Mouse (Mus musculus) limb, embryonic 14.5 days (tissue): Measurements from ENCODE around the gene Retreg1. TPM values are rescaled to one million over a fixed set of nuclear protein-coding genes. Genes with fewer than 3 reads are reported as not detected.
"Not testable (repeated sequence)": the region's sequence is repeated elsewhere in the genome, so short reads cannot be mapped to it uniquely, and the experiment has no call there.

Source experiments
- ATAC-seq: fragments of 200-750 bp; cut with Nextera tagmentation; 2 replicates; pipeline ENCODE4 v1.8.0; 2017; ENCODE audit warnings: low read depth, moderate number of reproducible peaks, moderate TSS enrichment; ENCODE audit not compliant: low FRiP score
- DNase-seq: peaks from one replicate; pipeline ENCODE4 v3.0.0-alpha.2; 2015; ENCODE audit warnings: low spot score
- H3K27ac ChIP-seq: fragments of 300-500 bp; sonication (generic); replicated peaks from 2 replicates; pipeline ENCODE4 v1.5.1; 2014; ENCODE audit warnings: low read depth, mild to moderate bottlenecking, low read length, moderate library complexity, mixed read lengths
- H3K27me3 ChIP-seq: fragments of 300-500 bp; sonication (generic); 2 replicates; pipeline ENCODE4 v1.6.1; 2014; ENCODE audit warnings: low read length, mixed read lengths; ENCODE audit not compliant: control insufficient read depth, insufficient read depth
- H3K36me3 ChIP-seq: fragments of 300-500 bp; sonication (generic); 2 replicates; pipeline ENCODE4 v1.6.1; 2014; ENCODE audit warnings: mild to moderate bottlenecking, low read length, moderate library complexity, mixed read lengths; ENCODE audit not compliant: control insufficient read depth, insufficient read depth
- H3K4me1 ChIP-seq: fragments of 300-500 bp; sonication (generic); 2 replicates; pipeline ENCODE4 v1.6.1; 2014; ENCODE audit warnings: antibody characterized with exemption, low read length, mixed read lengths; ENCODE audit not compliant: control insufficient read depth, insufficient read depth
- H3K4me2 ChIP-seq: fragments of 300-500 bp; sonication (generic); replicated peaks from 2 replicates; pipeline ENCODE4 v1.6.1; 2014; ENCODE audit warnings: low read depth, mild to moderate bottlenecking, low read length, moderate library complexity; ENCODE audit not compliant: severe bottlenecking
- H3K4me3 ChIP-seq: fragments of 300-500 bp; sonication (generic); replicated peaks from 2 replicates; pipeline ENCODE4 v1.5.1; 2014; ENCODE audit warnings: low read length
- H3K9ac ChIP-seq: fragments of 300-500 bp; sonication (generic); 2 replicates; pipeline ENCODE4 v1.6.1; 2014; ENCODE audit warnings: mild to moderate bottlenecking, low read depth, low read length, moderate library complexity; ENCODE audit not compliant: severe bottlenecking
- H3K9me3 ChIP-seq: fragments of 300-500 bp; sonication (generic); 2 replicates; pipeline ENCODE4 v1.6.1; 2016; ENCODE audit warnings: low read length; ENCODE audit not compliant: control insufficient read depth
- POLR2A ChIP-seq: fragments of 200-500 bp; IDR thresholded peaks from 2 replicates; pipeline ENCODE4 v1.8.0; 2012; ENCODE audit warnings: inconsistent platforms, mild to moderate bottlenecking, moderate library complexity, borderline replicate concordance; ENCODE audit not compliant: insufficient read depth, insufficient read length; ENCODE audit errors: extremely low read depth
- WGBS: fragments of 180-500 bp; shearing (Covaris S2); extraction: QIAGEN DNeasy Blood & Tissue Kit; methylation state at CpG from one replicate; pipeline ENCODE4 v1.1.7; 2014; 5-methylcytosine and 5-hydroxymethylcytosine counted together
- polyA plus RNA-seq, 2 experiments: library from polyadenylated mRNA; depleted of rRNA in 1 of 2; stranded (reverse) in 1 of 2; unstranded in 1 of 2; fragments of >200 nt; fragmentation: Nextera tagmentation in 1 of 2; extraction: Ambion mirVana in 1 of 2; gene quantifications; 2 replicates each; pipeline versions ENCODE4 v1.2.1 to v1.2.3; 2012 to 2014

Gene Retreg1
- polyA plus RNA-seq, 2 experiments, result 2.5 to 4.4 TPM

DNA sequence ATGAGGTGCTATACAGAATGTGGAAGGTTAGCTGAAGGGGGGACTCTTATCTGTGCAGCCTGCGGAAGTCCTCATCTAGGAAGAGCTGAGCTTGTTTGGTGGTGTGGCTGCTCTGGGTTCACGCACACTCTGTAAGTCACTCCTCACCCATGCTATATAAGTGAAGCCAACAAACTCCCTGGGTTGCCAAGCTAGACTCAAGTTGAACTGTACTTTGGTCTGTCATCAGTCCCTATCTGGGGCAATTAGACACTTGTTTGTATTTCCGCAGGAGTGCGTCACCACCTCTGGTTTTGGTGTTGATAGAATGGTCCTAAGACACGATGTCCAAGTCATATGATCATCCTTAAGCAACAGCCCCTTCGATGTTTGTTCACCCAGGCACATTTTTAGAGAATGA lies 132.8 kb downstream of the Retreg1 start:
- Histone ChIP-seq H3K36me3 (no peaks in the 10 kb centered on the region), H3K4me3 (no peak overlapping the region), H3K27me3 (no peaks in the 10 kb centered on the region), H3K4me2 (no peak overlapping the region), H3K27ac (no peak overlapping the region), H3K9me3 (no peaks in the 10 kb centered on the region), H3K4me1 (no peaks in the 10 kb centered on the region), H3K9ac (no peak overlapping the region)
- ATAC-seq (no peak), DNase-seq (no peak)
- TF ChIP-seq POLR2A, result no peak
- 93% methylated on average over 6 of the region's 6 CpGs for WGBS

DNA sequence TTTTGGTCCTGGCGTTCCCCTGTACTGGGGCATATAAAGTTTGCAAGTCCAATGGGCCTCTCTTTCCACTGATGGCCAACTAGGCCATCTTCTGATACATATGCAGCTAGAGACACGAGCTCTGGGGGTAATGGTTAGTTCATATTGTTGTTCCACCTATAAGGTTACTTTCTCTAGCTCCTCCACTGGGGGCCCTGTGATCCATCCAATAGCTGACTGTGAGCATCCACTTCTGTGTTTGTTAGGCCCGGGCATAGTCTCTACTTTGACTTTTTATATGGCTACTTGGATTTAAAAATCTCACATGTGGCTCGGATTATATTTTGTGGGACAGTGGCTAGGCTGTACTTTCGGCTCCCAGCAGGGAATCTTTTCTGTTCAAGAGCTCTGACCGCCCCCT lies 140.6 kb downstream of the Retreg1 start:
- WGBS, result 14% methylated on average over 6 of the region's 6 CpGs
- ATAC-seq, result peak; percentile 25

DNA sequence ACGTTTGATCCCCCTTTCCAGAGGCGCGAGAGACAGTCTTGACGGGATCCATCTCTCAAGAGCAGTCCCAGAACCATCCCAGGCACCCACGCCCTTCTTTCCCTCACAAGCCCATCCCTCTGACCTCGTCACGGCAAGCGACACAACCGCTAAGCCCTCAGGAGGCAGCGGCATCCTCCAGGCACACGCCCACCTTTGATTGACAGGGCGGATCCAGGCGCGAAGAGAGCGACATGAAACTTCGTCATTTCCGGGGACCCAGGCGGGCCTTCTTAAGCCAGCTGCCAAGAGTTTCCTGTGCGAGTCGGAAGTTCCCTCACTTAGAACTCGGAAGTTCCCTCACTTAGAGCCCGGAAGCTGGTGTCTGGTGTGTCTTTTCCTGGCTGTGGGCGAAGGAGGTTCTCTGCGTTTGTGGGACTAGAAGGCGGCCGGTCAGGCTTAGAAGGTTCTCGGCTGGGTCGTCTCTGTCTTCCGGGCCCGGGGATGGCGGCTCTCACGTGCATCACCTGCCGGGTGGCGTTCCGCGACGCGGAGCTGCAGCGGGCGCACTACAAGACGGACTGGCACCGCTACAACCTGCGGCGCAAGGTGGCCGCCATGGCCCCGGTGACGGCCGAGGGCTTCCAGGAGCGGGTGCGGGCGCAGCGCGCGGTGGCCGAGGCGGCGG lies 141.2 kb downstream of the Retreg1 start, which contains the start of gene Zfp622:
Gene Zfp622, plus strand, starts transcription at position 300 of the 667 bp plus-strand sequence.
- H3K4me1 ChIP-seq, result peaks cover 11% of the 10 kb centered on the region
- WGBS, result 1% methylated on average over 51 of the region's 57 CpGs
- ATAC-seq (peak; percentile 98), DNase-seq (peak; percentile 99)
- H3K4me3 ChIP-seq, result peak within 1 kb of the TSS; percentile 91
- peak within 1 kb of the TSS; percentile 89 for H3K27ac ChIP-seq
- H3K9ac ChIP-seq, result peak within 1 kb of the TSS; percentile 86
- no peaks in the 10 kb centered on the region for H3K9me3 ChIP-seq
- H3K36me3 ChIP-seq, result peaks cover 23% of the 10 kb centered on the region
- TF ChIP-seq POLR2A, result peak; percentile 52; the same call in 1 of the 2 replicates
- peak within 1 kb of the TSS; percentile 90 for H3K4me2 ChIP-seq
- H3K27me3 ChIP-seq, result no peaks in the 10 kb centered on the region

More for the DNA sequence above, 140.6 kb downstream of the Retreg1 start:
- peak overlapping the region; percentile 91 for H3K4me3 ChIP-seq
- DNase-seq, H3K9me3 ChIP-seq, H3K27me3 ChIP-seq: not testable (repeated sequence)
- H3K4me2 ChIP-seq, result peak overlapping the region; percentile 90
- peak overlapping the region; percentile 89 for H3K27ac ChIP-seq
- peaks cover 19% of the 10 kb centered on the region for H3K36me3 ChIP-seq
- peaks cover 11% of the 10 kb centered on the region for H3K4me1 ChIP-seq
- peak overlapping the region; percentile 86 for H3K9ac ChIP-seq

DNA sequence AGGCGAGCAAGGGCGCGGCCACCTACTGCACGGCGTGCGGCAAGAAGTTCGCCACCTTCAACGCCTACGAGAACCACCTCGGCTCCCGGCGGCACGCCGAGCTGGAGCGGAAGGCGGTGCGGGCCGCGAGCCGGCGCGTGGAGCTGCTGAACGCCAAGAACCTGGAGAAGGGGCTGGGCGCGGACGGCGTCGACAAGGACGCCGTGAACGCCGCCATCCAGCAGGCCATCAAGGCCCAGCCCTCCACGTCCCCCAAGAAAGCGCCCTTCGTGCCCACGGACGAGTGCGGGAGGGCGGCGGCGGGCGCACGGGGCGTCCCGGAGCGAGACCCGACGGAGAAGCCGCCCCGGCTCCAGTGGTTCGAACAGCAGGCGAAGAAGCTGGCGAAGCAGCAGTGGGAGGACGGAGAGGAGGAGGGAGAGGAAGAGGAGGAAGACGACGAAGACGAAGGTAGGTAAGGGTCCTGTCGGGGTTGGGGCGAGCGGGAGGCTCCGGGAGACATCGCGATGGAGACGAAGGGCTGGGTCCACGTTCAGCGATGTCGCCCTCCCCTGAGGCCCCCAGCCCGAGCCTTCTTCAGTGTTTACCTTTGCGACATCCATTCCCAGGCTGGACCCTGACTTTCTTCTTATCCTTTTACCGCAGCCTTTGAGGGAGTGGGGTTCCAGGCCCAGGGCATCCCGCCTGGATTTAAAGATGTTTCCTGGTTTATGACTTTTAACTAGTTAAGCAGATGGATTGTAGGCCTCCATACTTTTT lies 141.9 kb downstream of the Retreg1 start:
- Histone ChIP-seq H3K9ac (peak overlapping the region; percentile 86), H3K4me2 (peak overlapping the region; percentile 90), H3K27me3 (no peaks in the 10 kb centered on the region), H3K9me3 (no peaks in the 10 kb centered on the region), H3K4me3 (peak overlapping the region; percentile 91), H3K27ac (peak overlapping the region; percentile 89), H3K4me1 (peaks cover 11% of the 10 kb centered on the region), H3K36me3 (peaks cover 28% of the 10 kb centered on the region)
- WGBS, result 1% methylated on average over 71 of the region's 71 CpGs
- no peak for TF ChIP-seq POLR2A
- DNase-seq (no peak), ATAC-seq (no peak)

DNA sequence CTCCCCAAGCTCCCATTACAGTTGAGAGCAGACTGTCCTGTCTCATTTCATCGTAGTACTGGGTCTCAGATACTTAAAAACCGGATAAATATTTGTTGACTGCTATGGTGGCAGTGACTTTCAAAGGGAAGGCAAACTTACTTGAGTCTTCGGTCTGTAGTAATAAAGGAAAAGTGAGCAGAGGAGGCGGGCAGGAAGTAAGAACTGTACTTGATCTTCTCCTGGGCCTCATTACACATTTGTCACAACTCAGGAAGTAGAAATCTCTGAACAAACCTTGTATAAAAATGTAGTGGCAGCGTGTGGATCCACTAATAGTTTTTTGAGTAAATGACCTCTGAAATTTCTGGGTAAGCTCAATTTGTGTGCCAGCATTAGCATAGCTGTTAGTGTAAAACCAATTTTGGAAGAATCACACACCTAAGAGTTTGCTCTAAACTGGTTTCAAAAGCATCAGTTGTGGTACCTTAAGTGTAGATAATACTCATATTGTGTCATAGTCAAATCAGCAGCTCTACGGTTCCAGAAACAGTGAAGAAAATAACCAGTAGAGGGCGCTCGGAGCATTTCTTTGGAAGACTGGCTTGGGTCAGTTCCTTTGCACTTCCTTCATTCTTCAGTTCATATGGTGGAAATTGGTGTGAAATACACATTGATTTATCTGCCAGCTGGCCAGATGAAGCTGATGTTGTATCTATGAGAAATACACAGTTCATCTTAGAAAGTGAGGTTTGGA lies 150.2 kb downstream of the Retreg1 start:
- DNase-seq (peak; percentile 67), ATAC-seq (no peak)
- WGBS, result 63% methylated on average over 8 of the region's 8 CpGs
- Histone ChIP-seq H3K4me3 (no peak overlapping the region), H3K4me1 (no peaks in the 10 kb centered on the region), H3K4me2 (no peak overlapping the region), H3K9me3 (no peaks in the 10 kb centered on the region), H3K9ac (no peak overlapping the region), H3K36me3 (peaks cover 63% of the 10 kb centered on the region), H3K27ac (no peak overlapping the region), H3K27me3 (no peaks in the 10 kb centered on the region)
- no peak for TF ChIP-seq POLR2A
